Mouse (Mus musculus) megakaryocyte-erythroid progenitor cell, adult 5 weeks (primary cell): ENCODE results near the gene Ccr4. TPM values are rescaled to one million over a fixed set of nuclear protein-coding genes. Genes with fewer than 3 reads are reported as not detected.

ENCODE experiments used
- polyA plus RNA-seq: library from polyadenylated mRNA; stranded (reverse); fragments of >175 nt; gene quantifications from 2 replicates; pipeline ENCODE4 v1.2.3, GENCODE M21; 2012

The Ccr4 gene
- 0.03 TPM in 1 of 2 replicates, not detected in the other for polyA plus RNA-seq

GRCm38 (mm10) chr9:114504816-114505215 lies at the start of gene Ccr4:
Gene Ccr4 (minus strand): TSS chr9:114504916.

GRCm38 (mm10) chr9:114515364-114515763 lies 10.6 kb upstream of the Ccr4 start, which contains the start of gene C130032M10Rik:
Gene C130032M10Rik (plus strand): TSS chr9:114515697.

Other genes starting within 250 kb of the Ccr4 start
- not detected in 2 replicates for gene Bcl2a1c, start 174.8 kb downstream of the Ccr4 start, polyA plus RNA-seq
- 24.0 and 24.9 TPM in 2 replicates for gene Crtap, start 114.2 kb downstream of the Ccr4 start, polyA plus RNA-seq
- gene Glb1, start 103.8 kb downstream of the Ccr4 start, polyA plus RNA-seq, result 21.6 and 22.1 TPM in 2 replicates
- gene Tmppe, start 103.8 kb downstream of the Ccr4 start, polyA plus RNA-seq, result 2.6 and 3.5 TPM in 2 replicates
- not detected in 2 replicates for gene C130032M10Rik, start 10.8 kb upstream of the Ccr4 start, polyA plus RNA-seq
- not detected in 2 replicates for gene Trim71, start 59.5 kb upstream of the Ccr4 start, polyA plus RNA-seq
- gene Cnot10, start 135.3 kb upstream of the Ccr4 start, polyA plus RNA-seq, result 32.7 and 35.0 TPM in 2 replicates
- gene Dync1li1, start 183.9 kb upstream of the Ccr4 start, polyA plus RNA-seq, result 21.8 and 22.0 TPM in 2 replicates
- gene Cmtm6, start 226.2 kb upstream of the Ccr4 start, polyA plus RNA-seq, result 9.6 and 11.0 TPM in 2 replicates